Comparison of ENCODE assay signal across 9 mouse cellular contexts in genomic region chr15:84723656-84724055, GRCm38 (mm10). TPM values are rescaled to one million over a fixed set of nuclear protein-coding genes. Genes with fewer than 3 reads are reported as not detected.
DNase-seq lines count a peak whose midpoint lies in the region; ATAC-seq and TF ChIP-seq lines count a peak whose summit lies in the region.
"Not testable (repeated sequence)": the region's sequence is repeated elsewhere in the genome, so short reads cannot be mapped to it uniquely, and the experiment has no call there.
"Had no signal": no experiment of that assay in that cellular context is flagged by ENCODE, and none has a peak within 500 bp of the region (broad histone marks: within the 10 kb centered on the region; RNA-seq: fewer than 3 reads in every experiment).

No protein-coding gene starts in this region.

- 85% methylated on average over 1 of the region's 1 CpGs for WGBS in intestine, embryonic 16.5 days
- 83% methylated on average over 1 of the region's 1 CpGs for WGBS in kidney, embryonic 15.5 days
- 90% methylated on average over 1 of the region's 1 CpGs for WGBS in lung, embryonic 14.5 days
- 94% methylated on average over 1 of the region's 1 CpGs for WGBS in lung, postnatal 0 days
- WGBS in stomach, embryonic 15.5 days = 89% methylated on average over 1 of the region's 1 CpGs

- H3K4me1 ChIP-seq in intestine, embryonic 16.5 days (ENCODE audit: control insufficient read depth, insufficient read depth, low read length) = peaks cover 18% of the 10 kb centered on the region
- H3K4me1 ChIP-seq in kidney, embryonic 15.5 days = peaks cover 42% of the 10 kb centered on the region
- H3K4me1 ChIP-seq in lung, embryonic 14.5 days (ENCODE audit: insufficient read depth); lung, postnatal 0 days (ENCODE audit: insufficient read depth, low read depth, low read length): not testable (repeated sequence)
- H3K4me1 ChIP-seq in stomach, embryonic 15.5 days = peaks cover 26% of the 10 kb centered on the region

- TF ChIP-seq EP300 in lung, postnatal 0 days (IDR thresholded peaks at IDR 0.05) = not testable (repeated sequence)

- ATAC-seq in intestine, embryonic 16.5 days = peak; percentile 7; the same call in 1 of the 2 replicates
- not testable (repeated sequence) for ATAC-seq in kidney, embryonic 15.5 days (replicated peaks; ENCODE audit: low FRiP score); lung, embryonic 14.5 days (ENCODE audit: insufficient read depth); stomach, embryonic 15.5 days (ENCODE audit: insufficient read depth, low FRiP score, low read depth)
- ATAC-seq in lung, postnatal 0 days = 0 out of 2 replicates have a peak, but pooled peaks have one; percentile 24

- peak overlapping the region; percentile 81 for H3K27ac ChIP-seq in intestine, embryonic 16.5 days (ENCODE audit: low read length)
- peak overlapping the region; percentile 66; the same call in 1 of the 2 replicates for H3K27ac ChIP-seq in kidney, embryonic 15.5 days
- H3K27ac ChIP-seq in lung, embryonic 14.5 days (ENCODE audit: low read depth) = peak overlapping the region; percentile 0; the same call in 1 of the 2 replicates
- peak overlapping the region; percentile 63 for H3K27ac ChIP-seq in lung, postnatal 0 days (ENCODE audit: low read length)
- peak overlapping the region; percentile 69; the same call in 1 of the 2 replicates for H3K27ac ChIP-seq in stomach, embryonic 15.5 days

- H3K9ac ChIP-seq in intestine, embryonic 16.5 days (ENCODE audit: low read depth, low read length); kidney, embryonic 15.5 days; lung, embryonic 14.5 days; lung, postnatal 0 days (replicated peaks; ENCODE audit: low read depth); stomach, embryonic 15.5 days: not testable (repeated sequence)

- DNase-seq in ES-CJ7 (ENCODE audit: low read depth, low spot score) = peak; percentile 70
- DNase-seq in ZHBTc4 (ENCODE audit: low read depth, low spot score) = peak; percentile 68
- DNase-seq in lung, embryonic 14.5 days; lung, postnatal 0 days (ENCODE audit: low spot score): not testable (repeated sequence)

- H3K4me2 ChIP-seq in intestine, embryonic 16.5 days (ENCODE audit: low read depth, low read length); kidney, embryonic 15.5 days; lung, embryonic 14.5 days; lung, postnatal 0 days (replicated peaks; ENCODE audit: low read depth, low read length); stomach, embryonic 15.5 days: not testable (repeated sequence)

- not testable (repeated sequence) for TF ChIP-seq CTCF in lung, embryonic 14.5 days (IDR thresholded peaks at IDR 0.05; ENCODE audit: low read depth); lung, postnatal 0 days (IDR thresholded peaks at IDR 0.05)

- H3K36me3 ChIP-seq in intestine, embryonic 16.5 days (ENCODE audit: control insufficient read depth, insufficient read depth, low read length); kidney, embryonic 15.5 days; lung, embryonic 14.5 days (ENCODE audit: insufficient read depth); lung, postnatal 0 days (ENCODE audit: insufficient read depth, low read length); stomach, embryonic 15.5 days: not testable (repeated sequence)

- not testable (repeated sequence) for H3K9me3 ChIP-seq in intestine, embryonic 16.5 days (ENCODE audit: control insufficient read depth, low read length); kidney, embryonic 15.5 days (replicated peaks); lung, embryonic 14.5 days (ENCODE audit: low read depth, low read length); lung, postnatal 0 days (ENCODE audit: low read length); stomach, embryonic 15.5 days

- H3K27me3 ChIP-seq in intestine, embryonic 16.5 days (replicated peaks; ENCODE audit: control insufficient read depth, insufficient read depth, low read length); kidney, embryonic 15.5 days; lung, embryonic 14.5 days (ENCODE audit: insufficient read depth, low read length); lung, postnatal 0 days (replicated peaks; ENCODE audit: insufficient read depth, low read length); stomach, embryonic 15.5 days (replicated peaks): not testable (repeated sequence)

- not testable (repeated sequence) for H3K4me3 ChIP-seq in intestine, embryonic 16.5 days (ENCODE audit: low read length); kidney, embryonic 15.5 days (replicated peaks); lung, embryonic 14.5 days (ENCODE audit: low read depth, low read length); lung, postnatal 0 days (ENCODE audit: low read depth, low read length); stomach, embryonic 15.5 days (replicated peaks)

RNA-seq across cellular contexts. Expression of gene Arhgap8, which starts 3.8 kb away (rescaled TPM):
- polyA plus RNA-seq in intestine, embryonic 16.5 days (2015; fragmentation: Nextera tagmentation; extraction: Ambion mirVana) = 14.3 and 16.3 TPM in 2 replicates
- 7.9 and 10.3 TPM in 2 replicates for polyA plus RNA-seq in kidney, embryonic 15.5 days (2015; fragmentation: Nextera tagmentation; extraction: Ambion mirVana)
- polyA plus RNA-seq in lung, embryonic 14.5 days (2014; fragmentation: Nextera tagmentation; extraction: Ambion mirVana) = 17.4 and 18.1 TPM in 2 replicates
- polyA plus RNA-seq in lung, postnatal 0 days (2015; fragmentation: Nextera tagmentation; extraction: Ambion mirVana) = 15.9 and 19.4 TPM in 2 replicates
- polyA plus RNA-seq in stomach, embryonic 15.5 days (2015; fragmentation: Nextera tagmentation; extraction: Ambion mirVana) = 10.3 and 11.4 TPM in 2 replicates
- polyA plus RNA-seq: C2C12; CD4-positive, CD25-positive, alpha-beta regulatory T cell, adult 4 months had no signal

RNA-seq across cellular contexts. Expression of gene Prr5, which starts 54.2 kb away (rescaled TPM):
- 69.1 and 81.3 TPM in 2 replicates for polyA plus RNA-seq in intestine, embryonic 16.5 days (2015; fragmentation: Nextera tagmentation; extraction: Ambion mirVana)
- polyA plus RNA-seq in kidney, embryonic 15.5 days (2015; fragmentation: Nextera tagmentation; extraction: Ambion mirVana) = 40.3 and 46.8 TPM in 2 replicates
- polyA plus RNA-seq in lung, embryonic 14.5 days (2014; fragmentation: Nextera tagmentation; extraction: Ambion mirVana) = 24.5 and 27.8 TPM in 2 replicates
- 8.8 and 9.2 TPM in 2 replicates for polyA plus RNA-seq in lung, postnatal 0 days (2015; fragmentation: Nextera tagmentation; extraction: Ambion mirVana)
- polyA plus RNA-seq in stomach, embryonic 15.5 days (2015; fragmentation: Nextera tagmentation; extraction: Ambion mirVana) = 40.1 and 42.1 TPM in 2 replicates

Comparison
In these comparisons a context has a peak if more than half of its experiments do, and no peak if none do; other contexts are left out.
1. H3K27ac ChIP-seq: peak in every context shown above with its lines; median percentile 81 in intestine, embryonic 16.5 days; 69 in stomach, embryonic 15.5 days; 66 in kidney, embryonic 15.5 days; 63 in lung, postnatal 0 days; 0 in lung, embryonic 14.5 days.